In the genomic region with DNA sequence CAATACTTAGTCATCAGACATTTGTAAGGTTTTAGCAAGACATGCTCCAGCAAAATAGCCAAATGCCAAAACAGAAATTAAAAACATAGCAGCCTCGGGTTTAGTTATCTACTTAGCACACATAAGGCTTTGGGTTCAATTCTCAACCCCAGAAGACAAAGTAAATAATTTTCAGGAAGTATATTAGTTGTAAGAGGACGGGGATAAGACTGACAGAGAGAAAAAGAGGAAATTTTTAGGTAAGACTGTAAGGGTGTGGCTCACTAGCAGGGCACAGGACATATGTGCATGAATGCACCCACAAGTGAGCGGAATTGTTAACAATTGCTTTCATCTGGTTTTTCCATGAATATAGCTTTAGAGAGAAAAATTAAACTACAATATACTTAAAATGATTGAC, we compare ENCODE assay signal across 29 mouse cellular contexts. TPM values are rescaled to one million over a fixed set of nuclear protein-coding genes. Genes with fewer than 3 reads are reported as not detected.
A peak's percentile ranks its signal among the peaks of the same experiment; 100 is the strongest.
DNase-seq lines count a peak whose midpoint lies in the region; ATAC-seq and TF ChIP-seq lines count a peak whose summit lies in the region.
"Had no signal": no experiment of that assay in that cellular context is flagged by ENCODE, and none has a peak within 500 bp of the region (broad histone marks: within the 10 kb centered on the region; RNA-seq: fewer than 3 reads in every experiment).

No protein-coding gene starts in this region.

- H3K4me2 ChIP-seq in liver, postnatal 0 days (ENCODE audit: low read depth, low read length): no peak overlapping the region
- H3K4me2 ChIP-seq in liver, embryonic 11.5 days: no peak overlapping the region
- no peak overlapping the region for H3K4me2 ChIP-seq in stomach, postnatal 0 days (replicated peaks; ENCODE audit: low read depth)
- H3K4me2 ChIP-seq: embryonic facial prominence, embryonic 13.5 days; embryonic facial prominence, embryonic 15.5 days; forebrain, embryonic 12.5 days had no signal

- H3K9ac ChIP-seq in liver, postnatal 0 days (replicated peaks): no peak overlapping the region
- no peak overlapping the region for H3K9ac ChIP-seq in liver, embryonic 11.5 days (ENCODE audit: low read depth, low read length)
- no peak overlapping the region for H3K9ac ChIP-seq in MEL (ENCODE audit: control insufficient read depth, low read depth, low read length, poor library complexity, severe bottlenecking)
- no peak overlapping the region for H3K9ac ChIP-seq in stomach, postnatal 0 days (ENCODE audit: low read length)
- H3K9ac ChIP-seq: embryonic facial prominence, embryonic 13.5 days; embryonic facial prominence, embryonic 15.5 days; forebrain, embryonic 12.5 days; forebrain, postnatal 0 days had no signal

- no peak for TF ChIP-seq POLR2A in MEL (IDR thresholded peaks at IDR 0.05; ENCODE audit: control insufficient read depth in 1 of 2, insufficient read depth in 1 of 2, low read depth in 1 of 2, low read length in 2 of 2, poor library complexity in 1 of 2)
- no peak for TF ChIP-seq POLR2A in bone marrow, adult 2 months (IDR thresholded peaks at IDR 0.05; ENCODE audit: borderline replicate concordance, control insufficient read depth, low read depth, low read length)

- DNase-seq in liver, postnatal 0 days: no peak
- no peak for DNase-seq in liver, embryonic 11.5 days (ENCODE audit: low spot score)
- DNase-seq in MEL (ENCODE audit: low read depth, low spot score): peak; percentile 68
- no peak for DNase-seq in cerebellum, adult 8-10 months
- no peak for DNase-seq in stomach, postnatal 0 days (ENCODE audit: low spot score)
- no peak for DNase-seq in ovary, postnatal 36 days (ENCODE audit: low spot score)
- DNase-seq: adrenal gland, adult 8-10 months; adrenal gland, postnatal 14 days; adrenal gland, postnatal 36 days; B cell, adult 2 months; cerebellum, adult 11-12 months; cerebellum, adult 2 months; cerebellum, adult 9-11 months; cerebellum, postnatal 14 days; embryo, embryonic 11 days; forebrain, postnatal 0 days had no signal

- no peaks in the 10 kb centered on the region for H3K4me1 ChIP-seq in liver, postnatal 0 days (ENCODE audit: insufficient read depth)
- no peaks in the 10 kb centered on the region for H3K4me1 ChIP-seq in liver, embryonic 11.5 days (replicated peaks; ENCODE audit: control insufficient read depth, insufficient read depth, low read length)
- H3K4me1 ChIP-seq in MEL (ENCODE audit: control insufficient read depth in 1 of 2, insufficient read depth in 2 of 2, low read length in 2 of 2): peaks cover 0 to 16% of the 10 kb centered on the region in 2 experiments; a peak in 3 of 4 replicates
- peaks cover 2% of the 10 kb centered on the region; the same call in 1 of the 2 replicates for H3K4me1 ChIP-seq in bone marrow, adult 2 months (ENCODE audit: control insufficient read depth, insufficient read depth, low read length)
- no peaks in the 10 kb centered on the region for H3K4me1 ChIP-seq in stomach, postnatal 0 days (replicated peaks; ENCODE audit: control insufficient read depth, insufficient read depth)
- H3K4me1 ChIP-seq: embryonic facial prominence, embryonic 13.5 days; embryonic facial prominence, embryonic 15.5 days had no signal

- H3K27me3 ChIP-seq in liver, postnatal 0 days (ENCODE audit: insufficient read depth, low read length): no peaks in the 10 kb centered on the region
- H3K27me3 ChIP-seq in liver, embryonic 11.5 days (replicated peaks; ENCODE audit: control insufficient read depth, insufficient read depth, low read length): no peaks in the 10 kb centered on the region
- no peaks in the 10 kb centered on the region for H3K27me3 ChIP-seq in MEL (ENCODE audit: control insufficient read depth in 1 of 2, insufficient read depth in 2 of 2, low read length in 2 of 2)
- H3K27me3 ChIP-seq in stomach, postnatal 0 days (ENCODE audit: control insufficient read depth, insufficient read depth, low read length): no peaks in the 10 kb centered on the region
- H3K27me3 ChIP-seq: CH12.LX; embryonic facial prominence, embryonic 13.5 days; embryonic facial prominence, embryonic 15.5 days; Patski had no signal

- H3K36me3 ChIP-seq in liver, postnatal 0 days (replicated peaks; ENCODE audit: insufficient read depth, low read length): peaks cover 7% of the 10 kb centered on the region; the same call in 1 of the 2 replicates
- H3K36me3 ChIP-seq in liver, embryonic 11.5 days (ENCODE audit: control insufficient read depth, insufficient read depth, low read length): no peaks in the 10 kb centered on the region; the same call in 1 of the 2 replicates
- H3K36me3 ChIP-seq in MEL (ENCODE audit: control insufficient read depth in 1 of 2, insufficient read depth in 2 of 2, low read length in 2 of 2): peaks cover 0 to 12% of the 10 kb centered on the region in 2 experiments; a peak in 2 of 4 replicates
- H3K36me3 ChIP-seq in stomach, postnatal 0 days (ENCODE audit: control insufficient read depth, insufficient read depth, low read length): peaks cover 3% of the 10 kb centered on the region; the same call in 1 of the 2 replicates
- H3K36me3 ChIP-seq: forebrain, embryonic 12.5 days had no signal

- no peaks in the 10 kb centered on the region for H3K9me3 ChIP-seq in liver, postnatal 0 days (ENCODE audit: low read length)
- no peaks in the 10 kb centered on the region for H3K9me3 ChIP-seq in liver, embryonic 11.5 days (ENCODE audit: control insufficient read depth, low read length)
- no peaks in the 10 kb centered on the region for H3K9me3 ChIP-seq in MEL (replicated peaks; ENCODE audit: insufficient read depth, low read length)
- H3K9me3 ChIP-seq in stomach, postnatal 0 days (ENCODE audit: control insufficient read depth, low read length): no peaks in the 10 kb centered on the region
- H3K9me3 ChIP-seq: embryonic facial prominence, embryonic 13.5 days; embryonic facial prominence, embryonic 15.5 days; forebrain, embryonic 10.5 days; forebrain, embryonic 12.5 days; G1E had no signal

- TF ChIP-seq EP300 in liver, postnatal 0 days (IDR thresholded peaks at IDR 0.05; ENCODE audit: low read depth): no peak
- TF ChIP-seq EP300 in MEL (IDR thresholded peaks at IDR 0.05; ENCODE audit: low read depth in 1 of 2, low read length in 2 of 2): peak; percentile 45 to 70
- no peak for TF ChIP-seq EP300 in stomach, postnatal 0 days (optimal IDR thresholded peaks at IDR 0.05)

- WGBS in liver, postnatal 0 days (ENCODE audit: insufficient replicate concordance): 60% methylated on average over 3 of the region's 3 CpGs
- 69% methylated on average over 3 of the region's 3 CpGs for WGBS in liver, embryonic 11.5 days
- 40% methylated on average over 3 of the region's 3 CpGs for WGBS in bone marrow, adult 2 months
- WGBS in stomach, postnatal 0 days: 76% methylated on average over 3 of the region's 3 CpGs

- ATAC-seq in liver, postnatal 0 days: no peak
- no peak for ATAC-seq in liver, embryonic 11.5 days (replicated peaks; ENCODE audit: low FRiP score)
- ATAC-seq in megakaryocyte, adult 5-6 weeks (ENCODE audit: poor library complexity, severe bottlenecking): 0 out of 2 replicates have a peak, but pooled peaks have one; percentile 25
- no peak for ATAC-seq in stomach, postnatal 0 days (ENCODE audit: low FRiP score, low TSS enrichment)
- ATAC-seq: activated CD4-positive, CD25-positive, alpha-beta regulatory T cell, adult 4 months; CD4-positive, CD25-positive, alpha-beta regulatory T cell, adult 4 months; forebrain, embryonic 14.5 days; forebrain, postnatal 0 days; Patski had no signal

- no peaks in the 10 kb centered on the region for H3K79me2 ChIP-seq in MEL (ENCODE audit: control insufficient read depth, insufficient read depth, low read length, poor library complexity)

- TF ChIP-seq RAD21 in MEL (IDR thresholded peaks at IDR 0.05; ENCODE audit: low read depth, low read length): no peak

- peak overlapping the region; percentile 45 for H3K27ac ChIP-seq in liver, postnatal 0 days (ENCODE audit: low read depth)
- no peak overlapping the region for H3K27ac ChIP-seq in liver, embryonic 11.5 days (ENCODE audit: low read depth, low read length)
- peak overlapping the region; percentile 64 for H3K27ac ChIP-seq in MEL (ENCODE audit: control insufficient read depth, low read depth, low read length)
- peak overlapping the region; percentile 70; the same call in 1 of the 2 replicates for H3K27ac ChIP-seq in bone marrow, adult 2 months (ENCODE audit: control insufficient read depth, insufficient read depth, low read depth, low read length, poor library complexity)
- no peak overlapping the region for H3K27ac ChIP-seq in stomach, postnatal 0 days (replicated peaks)
- H3K27ac ChIP-seq: embryonic facial prominence, embryonic 13.5 days; embryonic facial prominence, embryonic 15.5 days; forebrain, embryonic 10.5 days; forebrain, embryonic 12.5 days had no signal

- no peak for TF ChIP-seq CTCF in liver, postnatal 0 days (IDR thresholded peaks at IDR 0.05; ENCODE audit: low read depth)
- no peak for TF ChIP-seq CTCF in MEL (IDR thresholded peaks at IDR 0.05 in 2 of 3, conservative IDR thresholded peaks at IDR 0.05 in 1 of 3; ENCODE audit: control insufficient read depth in 1 of 3, insufficient read depth in 1 of 3, low read depth in 2 of 3, low read length in 3 of 3, poor library complexity in 1 of 3, severe bottlenecking in 1 of 3)
- TF ChIP-seq CTCF in bone marrow, adult 2 months (IDR thresholded peaks at IDR 0.05; ENCODE audit: control insufficient read depth, insufficient read depth, low read length): no peak
- no peak for TF ChIP-seq CTCF in stomach, postnatal 0 days (IDR thresholded peaks at IDR 0.05; ENCODE audit: low read depth)

- H3K4me3 ChIP-seq in liver, postnatal 0 days (ENCODE audit: low read depth, low read length): no peak overlapping the region
- H3K4me3 ChIP-seq in liver, embryonic 11.5 days (ENCODE audit: low read depth, low read length): no peak overlapping the region
- H3K4me3 ChIP-seq in MEL (ENCODE audit: control insufficient read depth in 1 of 2, insufficient read depth in 1 of 2, low read depth in 2 of 2, low read length in 2 of 2): peak overlapping the region in 1 of 2 experiments; percentile 22; a peak in 1 of 4 replicates
- H3K4me3 ChIP-seq in bone marrow, adult 2 months (replicated peaks; ENCODE audit: control insufficient read depth, low read depth, low read length): no peak overlapping the region
- no peak overlapping the region for H3K4me3 ChIP-seq in stomach, postnatal 0 days (ENCODE audit: low read depth, low read length)
- H3K4me3 ChIP-seq: embryonic facial prominence, embryonic 13.5 days; embryonic facial prominence, embryonic 15.5 days; erythroblast, embryonic 14.5 days; forebrain, embryonic 10.5 days; forebrain, embryonic 12.5 days had no signal

RNA-seq across cellular contexts. Expression of a gene that starts 32.0 kb away (rescaled TPM):
- polyA plus RNA-seq in liver, postnatal 0 days (2015; fragmentation: Nextera tagmentation; extraction: Ambion mirVana): 26.4 and 31.7 TPM in 2 replicates
- polyA plus RNA-seq in liver, embryonic 11.5 days (2014; fragmentation: Nextera tagmentation; extraction: Ambion mirVana): 156 and 165 TPM in 2 replicates
- total RNA-seq in MEL (2012; rRNA removed): 95.5 and 97.2 TPM in 2 replicates
- polyA plus RNA-seq in MEL (2012; ENCODE audit: insufficient read depth in 1 of 2, insufficient read length in 2 of 2, low read depth in 1 of 2, low replicate concordance in 2 of 2, missing spikeins in 1 of 2): 100 to 1,000 TPM; 123 to 175 TPM
- 27.4 and 44.6 TPM in 2 replicates for polyA plus RNA-seq in bone marrow, adult 2 months (2011; ENCODE audit: insufficient read depth, insufficient read length, low replicate concordance, missing spikeins)
- total RNA-seq in megakaryocyte, adult 5-6 weeks (2015): 52.0 and 52.5 TPM in 2 replicates
- total RNA-seq in megakaryocyte, adult 5-6 weeks (2017): 75.3 and 75.8 TPM in 2 replicates
- 40.3 and 42.7 TPM in 2 replicates for polyA plus RNA-seq in stomach, postnatal 0 days (2015; fragmentation: Nextera tagmentation; extraction: Ambion mirVana)

Comparison
In these comparisons a context has a peak if more than half of its experiments do, and no peak if none do; other contexts are left out.
1. H3K27ac ChIP-seq: peak in liver, postnatal 0 days (single experiment), MEL (single experiment) and bone marrow, adult 2 months (single experiment); none in liver, embryonic 11.5 days (single experiment) and stomach, postnatal 0 days (single experiment).